Mouse (Mus musculus): ENCODE data around the gene Rabgap1l. TPM values are rescaled to one million over a fixed set of nuclear protein-coding genes. Genes with fewer than 3 reads are reported as not detected.
A peak's percentile ranks its signal among the peaks of the same experiment; 100 is the strongest.

The Rabgap1l gene
- total RNA-seq, 2 experiments from 2014 or later: 19.4 to 21.9 TPM

DNA sequence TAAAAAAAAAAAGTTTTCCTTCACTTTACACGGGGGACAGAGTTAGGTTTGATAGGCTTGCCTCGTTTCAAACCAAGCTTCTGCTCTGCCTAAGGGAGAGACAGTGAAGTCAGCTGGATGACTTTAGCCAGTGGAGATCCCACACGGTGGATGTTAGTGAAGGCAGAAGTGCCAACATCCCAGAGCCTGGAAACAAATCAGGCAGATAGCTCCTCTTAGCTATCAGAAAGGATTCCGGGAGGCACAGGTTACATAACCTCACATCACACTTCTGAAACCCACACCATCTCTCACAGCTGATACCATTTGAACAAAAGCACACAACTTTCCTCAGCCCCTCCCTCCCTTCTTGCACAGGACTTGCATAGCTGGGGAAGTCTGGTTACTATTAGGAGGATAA lies 542.2 kb downstream of the Rabgap1l start:
- no peak for DNase-seq (ENCODE audit: low spot score in 2 of 2)

DNA sequence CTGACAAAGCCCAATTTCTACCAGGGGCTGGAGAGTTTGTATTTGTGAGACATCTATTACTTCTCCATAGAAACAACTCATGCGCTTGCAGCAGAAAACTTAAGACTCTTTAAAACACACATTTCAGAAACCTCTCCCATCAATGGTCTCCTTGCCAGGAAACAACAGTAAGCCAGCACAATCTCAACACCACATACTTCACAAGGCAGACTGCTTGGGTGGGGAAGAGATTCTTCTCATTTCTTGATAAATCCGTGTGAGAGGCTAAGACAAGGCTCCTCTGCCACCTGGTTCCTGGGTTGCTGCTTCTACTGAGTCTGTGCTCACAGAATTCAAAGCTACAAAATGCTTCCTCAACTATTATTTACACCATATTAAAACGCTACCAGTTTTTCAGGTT lies 543.2 kb downstream of the Rabgap1l start:
- DNase-seq (ENCODE audit: low spot score in 2 of 2): no peak

DNA sequence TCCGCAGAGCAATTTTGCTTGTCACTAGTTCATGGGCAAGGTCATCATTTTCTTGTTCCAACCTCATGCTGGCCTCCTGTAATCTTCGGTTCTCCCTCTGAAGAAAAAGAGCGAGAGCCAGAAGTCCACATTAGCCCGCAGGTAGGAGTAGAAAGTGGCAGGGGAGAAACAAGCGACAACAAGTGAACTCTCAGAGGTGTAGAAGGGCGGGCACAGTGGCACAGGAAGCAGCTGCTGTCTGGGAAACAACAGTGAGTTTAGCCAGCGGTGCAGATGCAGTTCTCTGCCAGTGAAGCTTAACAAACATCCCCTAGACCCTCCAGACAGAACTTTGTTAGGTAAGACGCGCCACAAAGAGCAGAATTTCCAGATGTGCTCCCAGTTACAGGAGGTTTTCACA lies 545.5 kb downstream of the Rabgap1l start:
- no peak for DNase-seq (ENCODE audit: low spot score in 2 of 2)

DNA sequence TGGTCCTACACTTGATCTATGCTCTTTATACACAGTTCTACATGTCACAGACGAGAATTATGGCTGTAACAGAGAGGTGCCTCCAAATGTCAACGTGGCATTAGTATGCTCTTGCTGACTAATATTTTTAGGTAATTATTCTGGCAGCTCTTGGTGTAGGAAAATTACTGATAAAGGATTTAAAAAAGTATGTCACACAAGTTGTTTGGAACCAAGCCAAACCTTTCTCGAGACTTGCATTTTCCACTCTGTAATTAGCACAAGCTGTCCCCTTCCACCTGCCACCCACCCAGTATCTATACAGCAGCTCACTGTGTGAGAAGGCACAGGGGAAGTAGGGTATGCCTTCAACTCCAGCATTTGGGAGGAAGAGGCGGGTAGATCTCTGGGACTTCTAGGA lies 546.2 kb downstream of the Rabgap1l start:
- no peak for DNase-seq (ENCODE audit: low spot score in 2 of 2)

DNA sequence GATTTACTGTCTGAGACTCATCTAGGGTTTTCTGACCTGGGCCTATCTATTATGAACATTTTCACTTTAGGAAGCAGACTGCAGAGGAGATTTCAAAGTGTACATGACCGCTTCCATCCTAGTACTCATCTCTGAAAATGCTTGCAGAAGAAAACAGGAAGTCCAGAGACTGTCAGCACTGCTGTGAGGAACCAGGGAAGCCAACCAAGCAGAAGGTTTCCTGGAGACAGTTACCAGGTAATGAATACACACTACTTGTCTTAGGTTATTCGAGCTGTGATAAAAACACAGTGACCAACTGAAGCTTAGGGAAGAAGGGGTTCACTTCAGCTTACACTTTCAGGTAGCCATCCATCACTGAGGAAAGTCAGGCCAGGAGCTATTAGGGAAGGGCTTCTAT lies 547.1 kb downstream of the Rabgap1l start:
- no peak for DNase-seq (ENCODE audit: low spot score in 2 of 2)

DNA sequence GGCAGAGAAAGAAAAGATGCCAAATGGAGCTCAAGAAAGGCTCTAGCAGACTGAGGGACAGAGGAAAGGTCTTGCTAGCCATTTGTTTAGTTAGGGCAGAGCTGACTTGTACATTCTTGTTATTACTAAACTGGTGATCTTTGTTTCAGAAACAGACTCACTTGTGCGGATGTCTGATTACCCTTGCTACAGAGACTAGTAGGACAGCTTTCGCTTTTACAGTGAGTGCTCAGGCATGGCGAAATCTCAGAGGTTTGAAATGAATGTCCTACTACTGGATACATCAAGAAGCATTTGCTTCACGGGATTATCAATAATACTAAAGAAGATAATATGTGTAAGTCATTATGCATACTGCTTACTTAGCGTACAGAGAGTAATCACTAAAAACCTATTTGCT lies 548.3 kb downstream of the Rabgap1l start:
- DNase-seq (ENCODE audit: low spot score in 2 of 2): no peak

DNA sequence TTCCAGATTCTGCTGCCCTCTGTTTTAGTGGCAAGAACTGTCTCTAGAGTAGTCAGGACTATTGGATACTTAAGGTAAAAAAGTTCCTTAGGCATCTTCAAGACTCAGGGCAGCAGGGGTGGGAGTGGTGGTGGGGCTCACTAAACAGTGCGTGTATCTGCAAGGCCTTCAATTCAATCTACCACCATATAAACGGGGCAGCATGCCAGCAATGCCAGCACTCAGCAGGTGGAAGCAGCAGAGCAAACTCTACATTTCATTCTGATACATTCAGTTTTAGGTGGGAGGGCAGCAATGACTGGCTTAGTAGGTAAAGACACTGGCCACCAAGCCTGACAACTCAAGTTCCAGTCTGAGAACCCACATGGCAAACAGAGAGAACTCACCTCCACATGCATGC lies 552.9 kb downstream of the Rabgap1l start:
- DNase-seq (ENCODE audit: low spot score in 2 of 2): no peak

DNA sequence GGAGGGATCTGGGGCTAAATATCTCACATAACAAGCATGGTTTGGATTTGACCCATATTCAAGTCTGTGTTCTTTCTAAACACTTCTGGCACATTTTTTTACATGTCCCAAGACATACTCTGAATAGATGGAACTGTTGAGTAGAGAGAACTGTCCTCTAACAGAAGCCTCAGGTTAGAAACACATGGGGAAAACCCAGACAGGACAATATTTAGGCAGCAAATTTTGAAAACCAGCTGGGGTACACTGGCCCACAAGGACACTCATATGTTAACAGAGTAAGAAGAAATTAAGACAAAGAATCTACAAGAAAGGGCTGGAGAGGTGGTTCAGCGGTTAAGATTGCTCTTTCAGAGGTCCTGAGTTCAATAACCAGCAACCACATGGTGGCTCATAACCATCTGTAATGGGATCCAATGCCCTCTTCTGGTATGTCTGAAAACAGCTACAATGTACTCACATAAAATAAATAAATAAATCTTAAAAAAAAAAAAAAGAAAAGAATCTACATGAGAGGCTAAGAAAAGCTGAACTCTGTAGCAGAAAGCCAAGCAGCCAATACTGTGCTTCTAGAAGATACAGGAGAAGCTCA lies 554.1 kb downstream of the Rabgap1l start:
- no peak for DNase-seq (ENCODE audit: low spot score in 2 of 2)

DNA sequence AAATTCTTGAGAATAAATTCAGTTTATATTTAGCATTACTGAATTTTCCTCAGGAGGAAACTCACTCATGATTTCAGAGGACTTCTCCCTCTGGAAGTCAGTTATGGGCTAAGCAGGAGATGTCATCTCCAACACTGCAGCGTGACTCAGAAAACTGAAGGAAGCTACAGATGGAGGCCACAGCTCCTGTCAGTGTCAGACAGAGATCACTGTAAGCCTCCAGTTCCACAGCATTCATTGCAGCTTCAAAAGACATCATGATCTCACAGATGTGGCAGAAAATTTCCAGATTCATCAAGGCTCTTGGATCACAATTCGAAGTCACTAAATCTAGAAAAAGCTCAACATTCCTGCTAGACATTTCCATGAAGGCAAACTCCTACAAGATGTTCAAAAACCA lies 555.0 kb downstream of the Rabgap1l start:
- no peak for DNase-seq (ENCODE audit: low spot score in 2 of 2)

DNA sequence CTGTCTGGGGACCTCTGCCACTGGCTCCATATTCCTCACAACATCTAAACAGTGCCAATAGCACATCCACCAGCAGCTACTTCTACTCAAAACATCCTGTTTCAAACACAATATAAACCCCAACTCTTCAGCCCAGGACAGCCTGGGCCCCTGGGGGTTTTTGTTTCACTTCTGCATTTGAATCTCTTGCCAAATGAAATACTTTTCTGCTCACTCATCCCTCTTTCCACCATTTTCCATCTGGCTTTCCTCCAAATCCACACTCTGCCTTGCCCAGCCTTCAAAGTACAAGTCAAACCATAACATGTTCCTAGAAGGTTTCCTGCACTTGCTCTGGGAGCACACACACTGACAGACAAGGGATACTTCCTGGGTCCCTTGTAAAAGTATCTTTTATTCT lies 559.1 kb downstream of the Rabgap1l start:
- DNase-seq (ENCODE audit: low spot score in 2 of 2): peak in 1 of 2 experiments; percentile 26

DNA sequence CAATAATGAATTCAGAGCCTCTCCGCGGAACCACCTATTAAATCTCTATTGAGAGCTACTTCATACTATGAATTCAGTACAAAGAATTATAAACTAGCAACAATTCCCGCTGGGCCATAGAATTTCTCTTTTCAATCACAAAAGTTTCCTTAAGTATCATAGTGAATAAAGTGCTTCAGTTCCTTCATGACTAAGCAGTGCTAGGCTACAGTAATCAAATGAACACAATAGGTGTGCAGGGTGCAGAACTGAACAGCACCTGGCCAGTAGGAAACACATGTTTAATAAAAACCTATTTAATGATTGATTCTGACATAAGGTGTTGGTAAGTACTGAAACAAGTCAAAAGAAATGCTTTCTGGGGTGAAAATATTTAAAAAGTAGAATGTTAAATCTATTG lies 560.9 kb downstream of the Rabgap1l start:
- no peak for DNase-seq (ENCODE audit: low spot score in 2 of 2)

DNA sequence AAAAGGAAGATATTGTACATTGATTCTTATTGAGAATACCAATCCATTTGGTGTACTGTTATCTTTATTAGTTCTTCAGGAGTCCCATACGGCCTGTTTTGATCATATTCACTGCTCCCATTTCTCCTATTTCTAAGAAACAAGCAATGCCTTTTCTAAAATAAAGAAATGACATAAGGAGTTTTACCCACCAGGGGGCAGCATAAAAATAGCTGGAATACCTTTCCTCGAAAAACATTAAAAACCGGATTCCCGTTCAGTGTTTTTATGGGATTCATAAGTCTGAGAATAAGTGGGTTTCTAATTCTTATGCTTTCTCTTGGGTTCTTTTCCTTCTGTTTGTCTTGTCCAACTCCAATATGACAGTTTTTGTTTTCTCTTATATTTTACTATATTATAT lies 562.0 kb downstream of the Rabgap1l start:
- peak in 1 of 2 experiments; percentile 21 for DNase-seq (ENCODE audit: low spot score in 2 of 2)

DNA sequence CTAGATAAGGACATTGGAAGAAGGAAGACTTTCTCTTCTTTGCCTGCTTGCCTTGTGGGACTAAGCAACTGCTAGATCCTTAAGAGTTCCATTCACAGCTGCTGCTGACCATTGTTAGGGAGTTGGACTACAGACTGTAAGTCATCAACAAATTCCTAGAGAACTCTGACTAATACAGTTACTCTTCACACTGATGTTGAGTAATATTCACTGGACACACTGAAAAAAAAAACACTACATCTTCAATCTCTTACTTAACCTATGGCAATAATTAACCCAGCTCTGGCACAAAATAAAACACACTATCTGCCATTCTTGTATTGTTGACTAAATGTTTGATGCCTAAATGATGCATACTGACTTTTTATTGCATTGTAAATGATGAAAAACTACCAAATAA lies 565.2 kb downstream of the Rabgap1l start:
- DNase-seq (ENCODE audit: low spot score in 2 of 2): no peak

DNA sequence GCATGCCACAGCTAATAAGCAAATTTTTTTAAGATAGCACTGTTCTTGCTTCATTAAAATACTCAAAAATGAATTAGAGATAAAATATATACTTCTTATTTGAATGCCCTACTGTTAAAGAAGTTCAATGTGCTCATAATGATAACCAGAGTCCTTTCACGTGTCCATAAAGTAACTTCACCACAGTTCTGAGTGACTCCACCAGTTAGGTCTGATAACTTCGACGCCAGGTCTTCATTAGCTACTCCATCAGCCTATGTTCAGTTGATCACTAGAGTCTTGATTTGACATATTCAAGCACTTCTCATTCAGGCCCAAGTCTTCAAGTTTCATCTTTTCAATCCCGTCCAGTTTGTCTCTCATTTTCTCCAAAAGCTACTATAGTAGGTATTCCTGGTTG lies 565.8 kb downstream of the Rabgap1l start:
- DNase-seq (ENCODE audit: low spot score in 2 of 2): no peak

DNA sequence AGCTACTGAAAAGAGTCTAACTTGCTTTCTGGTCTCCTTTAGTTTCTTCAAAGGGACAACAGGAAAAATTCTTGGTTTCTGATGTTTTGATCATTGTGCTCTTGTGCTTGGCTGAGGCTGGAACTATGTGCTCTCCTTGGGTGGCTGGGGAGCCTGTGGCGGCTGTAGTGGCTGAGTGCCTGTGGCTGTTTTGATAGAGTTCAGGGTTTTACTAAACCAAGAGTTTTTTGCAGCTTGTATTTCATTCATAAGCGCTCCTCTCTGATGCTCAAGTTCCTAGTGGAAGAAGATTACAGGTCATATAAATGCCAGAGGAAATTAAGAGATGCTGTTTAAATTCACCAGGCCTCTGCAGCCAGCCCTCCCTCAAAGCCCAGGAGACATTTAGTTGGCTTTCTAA lies 568.9 kb downstream of the Rabgap1l start:
- DNase-seq (ENCODE audit: low spot score in 2 of 2): no peak

DNA sequence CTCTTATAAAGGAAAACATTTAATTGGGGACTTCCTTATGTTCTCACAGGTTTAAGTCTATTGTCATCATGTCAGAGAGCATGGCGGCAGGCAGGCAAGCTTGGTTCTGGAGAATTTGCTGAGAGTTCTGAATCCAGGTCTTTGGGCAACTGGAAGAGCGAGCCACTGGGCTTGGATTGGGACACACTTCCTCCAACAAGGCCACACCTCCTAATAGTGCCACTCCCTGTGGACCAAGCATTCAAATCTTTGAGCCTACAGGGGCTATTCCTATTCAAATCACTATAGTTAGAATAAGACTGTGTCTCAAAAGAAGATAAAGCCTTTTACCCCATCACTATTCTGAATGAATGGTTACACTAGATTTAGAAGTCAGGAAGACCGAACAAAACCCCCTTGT lies 575.1 kb downstream of the Rabgap1l start:
- no peak for DNase-seq (ENCODE audit: low spot score in 2 of 2)

DNA sequence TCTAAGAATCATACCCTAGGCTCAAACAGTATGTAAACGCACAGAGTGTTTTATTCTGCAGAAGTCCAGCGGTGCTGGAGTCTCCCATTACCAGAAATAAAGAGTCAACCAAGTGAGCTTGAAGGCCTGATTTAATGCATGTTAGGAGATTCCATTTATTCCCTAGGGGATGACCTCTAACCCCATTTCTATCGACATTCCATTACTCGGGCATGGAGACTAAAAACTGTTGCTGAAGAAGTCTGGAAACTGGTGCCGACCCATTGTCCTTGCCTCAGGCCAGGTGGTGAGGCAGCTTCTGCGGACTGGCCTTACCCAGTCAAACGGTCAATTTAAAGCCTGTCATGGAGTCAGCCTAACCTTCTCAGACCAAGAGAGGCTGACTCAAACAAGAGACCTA lies 578.8 kb downstream of the Rabgap1l start:
- DNase-seq (ENCODE audit: low spot score in 2 of 2): no peak

DNA sequence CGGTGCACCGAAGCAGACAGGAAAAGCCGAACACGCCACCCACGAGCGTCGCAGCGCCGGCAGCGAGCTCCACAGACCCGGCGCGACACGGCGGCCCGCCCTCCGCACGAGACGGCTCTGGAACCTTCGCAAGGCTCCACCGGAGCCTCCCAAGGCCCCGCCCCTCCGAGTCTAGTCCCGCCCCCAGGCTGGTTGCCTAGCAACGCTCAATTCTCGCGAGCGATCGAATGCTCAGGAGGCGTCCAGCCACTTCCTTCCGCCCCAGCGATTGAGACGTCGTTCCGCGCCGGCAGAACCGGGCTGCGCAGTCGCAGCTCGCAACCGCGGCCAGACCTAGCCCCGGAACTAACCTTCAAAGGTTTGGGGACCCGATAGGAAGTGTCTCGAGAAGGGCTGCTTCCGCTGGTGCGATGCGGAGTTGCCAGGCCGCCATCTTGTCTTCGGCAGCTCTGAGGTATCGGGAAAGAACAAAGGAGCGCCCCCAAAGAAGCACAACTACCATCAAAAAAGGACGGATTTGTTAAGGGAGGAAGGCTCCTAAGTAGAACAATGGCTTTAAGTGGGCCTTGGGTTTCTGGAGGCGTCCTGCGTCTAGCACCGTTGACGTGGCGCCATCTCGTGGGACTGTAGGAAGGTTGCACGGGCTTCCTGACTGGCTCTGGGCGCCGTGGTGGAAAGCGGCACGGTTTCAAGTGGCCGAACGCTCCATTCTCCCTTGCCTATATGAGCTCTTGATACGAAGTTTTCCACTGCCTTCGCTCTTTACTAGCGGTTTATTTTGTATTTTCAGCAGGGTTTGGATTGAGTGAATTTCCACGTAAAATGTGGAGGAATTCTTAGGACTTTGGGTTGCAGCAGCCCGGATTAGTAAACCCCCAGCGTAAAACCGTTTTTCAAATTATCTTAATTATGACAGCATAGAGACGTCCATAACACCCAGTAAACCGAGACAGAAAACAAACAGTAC lies 580.0 kb downstream of the Rabgap1l start, which contains the start of gene Cacybp:
Cacybp (minus strand) TSS at position 173 of the 967 bp plus-strand sequence.
- DNase-seq (ENCODE audit: low spot score in 2 of 2): peak; percentile 99 to 100

DNA sequence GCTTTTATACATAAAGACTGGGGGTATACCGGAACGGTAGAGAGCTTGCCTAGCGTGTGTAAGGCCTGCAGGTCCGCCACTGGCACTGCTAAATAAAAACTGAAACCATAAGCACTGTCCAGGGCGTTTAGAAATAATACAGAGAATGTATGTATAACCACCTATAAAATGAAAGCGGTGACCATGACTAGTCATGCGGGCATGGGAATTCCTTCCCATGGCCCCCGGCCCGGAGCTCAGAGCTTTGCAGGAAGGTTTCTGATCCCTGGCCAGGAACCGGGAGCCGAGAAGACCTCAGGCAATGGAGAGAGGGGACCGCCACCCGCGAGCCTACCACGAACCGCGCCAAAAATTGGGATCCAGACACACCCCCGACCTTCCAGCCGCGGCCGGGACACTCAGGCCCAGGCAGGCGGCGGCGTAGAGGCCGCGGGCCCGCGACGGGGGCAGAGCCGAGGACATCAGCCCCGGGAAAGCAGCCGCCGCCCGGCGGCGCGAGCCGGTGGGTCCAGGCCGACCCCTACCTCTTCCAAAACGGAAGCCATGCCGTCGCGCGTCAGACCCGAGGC lies 580.8 kb downstream of the Rabgap1l start:
- peak in 1 of 2 experiments; percentile 63 for DNase-seq (ENCODE audit: low spot score in 2 of 2)

DNA sequence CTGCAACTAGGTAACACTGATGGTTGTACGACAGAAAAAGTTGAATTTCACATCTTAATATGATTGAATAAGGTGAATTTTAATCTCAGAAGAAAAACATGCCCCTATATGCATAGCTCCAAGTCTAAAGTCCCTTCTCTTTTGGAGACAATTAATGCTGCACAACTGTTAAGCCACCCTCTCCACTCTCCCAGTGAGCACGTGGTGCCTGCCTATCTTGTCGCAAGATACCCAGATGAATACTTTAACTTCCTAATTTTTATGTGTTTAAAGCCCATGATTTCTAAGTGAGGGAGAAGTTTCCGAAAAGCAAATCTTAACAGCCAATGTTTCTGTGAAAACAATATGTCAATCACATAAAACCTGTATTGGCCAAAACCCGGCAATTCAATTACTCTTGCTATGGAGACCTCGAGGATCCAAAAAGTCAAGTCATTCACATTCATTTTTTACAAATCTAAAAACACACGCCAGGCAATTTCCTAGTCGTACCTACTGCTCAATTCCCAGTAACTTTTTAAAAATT lies 581.4 kb downstream of the Rabgap1l start:
- no peak for DNase-seq (ENCODE audit: low spot score in 2 of 2)

DNA sequence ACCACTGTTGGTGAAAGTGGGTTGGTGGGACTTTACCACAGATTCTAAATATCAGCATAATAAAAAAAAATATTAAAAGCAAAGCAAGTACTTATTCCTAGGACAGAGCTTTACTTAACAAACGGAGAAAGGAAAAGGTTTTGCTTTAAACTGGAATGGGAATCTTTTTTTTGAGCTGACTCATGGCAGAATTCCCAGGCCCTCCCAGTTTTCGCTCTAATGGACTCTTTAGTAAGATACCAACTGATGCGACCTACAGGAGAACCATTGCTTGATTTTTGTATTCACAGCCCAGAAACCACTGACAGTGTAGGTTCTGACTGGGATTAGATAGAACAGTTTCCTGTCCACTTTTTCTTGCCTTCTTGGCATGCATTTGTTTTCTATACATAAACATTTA lies 582.4 kb downstream of the Rabgap1l start:
- no peak for DNase-seq (ENCODE audit: low spot score in 2 of 2)

DNA sequence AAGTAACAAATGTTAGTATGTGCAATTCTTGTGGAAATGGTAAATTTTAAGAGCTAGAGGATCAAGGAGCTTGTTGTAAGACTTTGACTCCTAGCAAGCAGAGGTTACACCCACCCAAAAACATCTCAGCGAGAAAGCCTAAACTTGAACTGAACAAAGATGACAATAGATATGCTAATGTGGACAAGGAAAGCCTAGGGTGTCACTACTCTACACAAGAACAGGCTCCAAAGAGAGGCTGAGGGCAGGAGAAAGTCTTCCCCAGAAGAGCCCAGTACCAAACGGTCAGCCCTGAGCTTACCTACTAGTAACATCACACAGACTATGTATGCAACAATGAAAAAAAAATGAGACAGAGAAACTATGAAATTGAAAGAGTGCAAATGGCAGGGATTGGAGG lies 583.2 kb downstream of the Rabgap1l start:
- DNase-seq (ENCODE audit: low spot score in 2 of 2): no peak
